In genomic region chr9:122177256-122178220, GRCm38 (mm10) we compare ENCODE assay signal across 10 mouse cellular contexts.
A peak's percentile ranks its signal among the peaks of the same experiment; 100 is the strongest.
DNase-seq lines count a peak whose midpoint lies in the region; ATAC-seq and TF ChIP-seq lines count a peak whose summit lies in the region.
"Had no signal": no experiment of that assay in that cellular context is flagged by ENCODE, and none has a peak within 500 bp of the region (broad histone marks: within the 10 kb centered on the region; RNA-seq: fewer than 3 reads in every experiment).

No protein-coding gene starts in this region.

- H3K9ac ChIP-seq in heart, adult 2 months (ENCODE audit: low read depth, low read length) = no peak overlapping the region
- no peak overlapping the region for H3K9ac ChIP-seq in heart, embryonic 11.5 days (ENCODE audit: low read depth, low read length)
- no peak overlapping the region for H3K9ac ChIP-seq in heart, embryonic 15.5 days
- no peak overlapping the region for H3K9ac ChIP-seq in midbrain, embryonic 13.5 days (replicated peaks)
- H3K9ac ChIP-seq in forebrain, embryonic 13.5 days = no peak overlapping the region
- H3K9ac ChIP-seq: liver, embryonic 13.5 days had no signal

- no peaks in the 10 kb centered on the region for H3K27me3 ChIP-seq in heart, adult 2 months (ENCODE audit: control insufficient read depth, insufficient read depth, low read length)
- no peaks in the 10 kb centered on the region for H3K27me3 ChIP-seq in heart, embryonic 11.5 days (ENCODE audit: control insufficient read depth, insufficient read depth, low read length)
- no peaks in the 10 kb centered on the region for H3K27me3 ChIP-seq in heart, embryonic 15.5 days
- H3K27me3 ChIP-seq in midbrain, embryonic 13.5 days = no peaks in the 10 kb centered on the region
- no peaks in the 10 kb centered on the region for H3K27me3 ChIP-seq in forebrain, embryonic 13.5 days
- H3K27me3 ChIP-seq: liver, embryonic 13.5 days had no signal

- H3K4me1 ChIP-seq in heart, adult 2 months (ENCODE audit: control insufficient read depth, insufficient read depth, low read length) = peaks cover 37% of the 10 kb centered on the region
- peaks cover 14% of the 10 kb centered on the region for H3K4me1 ChIP-seq in heart, embryonic 11.5 days (ENCODE audit: control insufficient read depth, insufficient read depth, low read length)
- peaks cover 42% of the 10 kb centered on the region for H3K4me1 ChIP-seq in heart, embryonic 15.5 days (replicated peaks)
- H3K4me1 ChIP-seq in midbrain, embryonic 13.5 days (replicated peaks) = no peaks in the 10 kb centered on the region
- peaks cover 8% of the 10 kb centered on the region; the same call in 1 of the 2 replicates for H3K4me1 ChIP-seq in forebrain, embryonic 13.5 days

- no peaks in the 10 kb centered on the region for H3K79me2 ChIP-seq in heart, adult 2 months (replicated peaks; ENCODE audit: control insufficient read depth, insufficient read depth, low read length)

- H3K9me3 ChIP-seq in heart, embryonic 11.5 days (replicated peaks; ENCODE audit: control insufficient read depth, low read length) = no peaks in the 10 kb centered on the region
- H3K9me3 ChIP-seq in heart, embryonic 15.5 days (replicated peaks) = no peaks in the 10 kb centered on the region
- no peaks in the 10 kb centered on the region for H3K9me3 ChIP-seq in midbrain, embryonic 13.5 days
- H3K9me3 ChIP-seq in forebrain, embryonic 13.5 days (replicated peaks) = no peaks in the 10 kb centered on the region
- H3K9me3 ChIP-seq: liver, embryonic 13.5 days had no signal

- TF ChIP-seq CTCF in heart, adult 2 months (IDR thresholded peaks at IDR 0.05) = no peak

- no peak for ATAC-seq in heart, embryonic 11.5 days (replicated peaks; ENCODE audit: insufficient number of reproducible peaks, low FRiP score, low TSS enrichment)
- ATAC-seq in CD4-positive, CD25-positive, alpha-beta regulatory T cell, adult 4 months = peak; percentile 62
- no peak for ATAC-seq in heart, embryonic 15.5 days (replicated peaks; ENCODE audit: insufficient number of reproducible peaks, insufficient read depth, low FRiP score, low read depth)
- ATAC-seq in midbrain, embryonic 13.5 days = no peak
- no peak for ATAC-seq in forebrain, embryonic 13.5 days

- H3K27ac ChIP-seq in heart, adult 2 months = peak overlapping the region; percentile 83
- no peak overlapping the region for H3K27ac ChIP-seq in heart, embryonic 11.5 days (ENCODE audit: low read depth, low read length)
- H3K27ac ChIP-seq in heart, embryonic 15.5 days = peak overlapping the region; percentile 27
- H3K27ac ChIP-seq in midbrain, embryonic 13.5 days = no peak overlapping the region
- H3K27ac ChIP-seq in forebrain, embryonic 13.5 days = no peak overlapping the region
- H3K27ac ChIP-seq: liver, embryonic 13.5 days had no signal

- 0 out of 2 replicates have a peak, but pooled peaks have one; percentile 25 for TF ChIP-seq EP300 in heart, adult 2 months (IDR thresholded peaks at IDR 0.05; ENCODE audit: insufficient read depth, low read depth, low read length)

- TF ChIP-seq POLR2A in heart, adult 2 months (IDR thresholded peaks at IDR 0.05; ENCODE audit: insufficient read depth, low read depth, low read length) = 0 out of 2 replicates have a peak, but pooled peaks have one; percentile 25

- no peak overlapping the region for H3K4me2 ChIP-seq in heart, embryonic 11.5 days
- no peak overlapping the region for H3K4me2 ChIP-seq in heart, embryonic 15.5 days
- H3K4me2 ChIP-seq in midbrain, embryonic 13.5 days (replicated peaks) = no peak overlapping the region
- H3K4me2 ChIP-seq in forebrain, embryonic 13.5 days = no peak overlapping the region
- H3K4me2 ChIP-seq: liver, embryonic 13.5 days had no signal

- H3K4me3 ChIP-seq in heart, adult 2 months = no peak overlapping the region
- no peak overlapping the region for H3K4me3 ChIP-seq in heart, embryonic 11.5 days (ENCODE audit: low read depth, low read length)
- H3K4me3 ChIP-seq in heart, embryonic 15.5 days = no peak overlapping the region
- H3K4me3 ChIP-seq in midbrain, embryonic 13.5 days (replicated peaks) = no peak overlapping the region
- no peak overlapping the region for H3K4me3 ChIP-seq in forebrain, embryonic 13.5 days
- H3K4me3 ChIP-seq: liver, embryonic 13.5 days had no signal

- 27% methylated on average over 7 of the region's 7 CpGs for WGBS in heart, adult 2 months
- WGBS in heart, embryonic 11.5 days (ENCODE audit: insufficient replicate concordance) = 75% methylated on average over 7 of the region's 7 CpGs
- 65% methylated on average over 7 of the region's 7 CpGs for WGBS in heart, embryonic 15.5 days
- 88% methylated on average over 7 of the region's 7 CpGs for WGBS in midbrain, embryonic 13.5 days
- 88% methylated on average over 7 of the region's 7 CpGs for WGBS in forebrain, embryonic 13.5 days

- peak in 1 of 2 experiments; percentile 63 for DNase-seq in heart, adult 2 months
- peak; percentile 61 to 62 for DNase-seq in kidney, postnatal 25 days
- no peak for DNase-seq in left cerebral cortex, postnatal 10 days (ENCODE audit: extremely low spot score in 1 of 2, low spot score in 2 of 2)
- DNase-seq: liver, embryonic 13.5 days; retina, postnatal 1 day had no signal

- intact Hi-C loops in heart, adult 2 months (cut with DNase I) = no loop called here
- intact Hi-C loops in left cerebral cortex, postnatal 10 days (cut with DNase I) = no loop called here

- H3K36me3 ChIP-seq in heart, adult 2 months (ENCODE audit: control insufficient read depth, insufficient read depth, low read length) = no peaks in the 10 kb centered on the region
- no peaks in the 10 kb centered on the region for H3K36me3 ChIP-seq in heart, embryonic 11.5 days (ENCODE audit: control insufficient read depth, insufficient read depth, low read length)
- H3K36me3 ChIP-seq in heart, embryonic 15.5 days = no peaks in the 10 kb centered on the region
- H3K36me3 ChIP-seq in midbrain, embryonic 13.5 days = peaks cover 28% of the 10 kb centered on the region
- H3K36me3 ChIP-seq in forebrain, embryonic 13.5 days (ENCODE audit: poor library complexity, severe bottlenecking) = peaks cover 23% of the 10 kb centered on the region; the same call in 1 of the 2 replicates
- H3K36me3 ChIP-seq: liver, embryonic 13.5 days had no signal

Comparison
In these comparisons a context has a peak if more than half of its experiments do, and no peak if none do; other contexts are left out.
1. H3K27ac ChIP-seq: peak in heart, adult 2 months (single experiment) and heart, embryonic 15.5 days (single experiment); none in heart, embryonic 11.5 days (single experiment), midbrain, embryonic 13.5 days (single experiment) and forebrain, embryonic 13.5 days (single experiment).
2. DNase-seq: peak in kidney, postnatal 25 days (2 of 2); none in left cerebral cortex, postnatal 10 days (0 of 2).